Mouse (Mus musculus) left cerebral cortex, adult 8-10 months (tissue): Measurements from ENCODE around the gene Nat14. TPM values are rescaled to one million over a fixed set of nuclear protein-coding genes. Genes with fewer than 3 reads are reported as not detected.

Experiments used
- DNase-seq, 2 experiments: peaks; one replicate each; pipeline ENCODE4 v3.0.0; 2022; ENCODE audit warnings: low spot score in 2 of 2
- total RNA-seq, 4 experiments: library from RNA; stranded (reverse); gene quantifications; 2 replicates each; pipeline ENCODE4 v1.2.4; 2022

Gene Nat14
- total RNA-seq, 4 experiments from 2014 or later = 94.7 to 100 (median 95.8) TPM

- DNase-seq = no peak
These were observed 1.9 kb upstream of the Nat14 start for GRCm38 (mm10) chr7:4919971-4920370.

GRCm38 (mm10) chr7:4920496-4920895 lies 1.3 kb upstream of the Nat14 start:
- DNase-seq = no peak

DNA sequence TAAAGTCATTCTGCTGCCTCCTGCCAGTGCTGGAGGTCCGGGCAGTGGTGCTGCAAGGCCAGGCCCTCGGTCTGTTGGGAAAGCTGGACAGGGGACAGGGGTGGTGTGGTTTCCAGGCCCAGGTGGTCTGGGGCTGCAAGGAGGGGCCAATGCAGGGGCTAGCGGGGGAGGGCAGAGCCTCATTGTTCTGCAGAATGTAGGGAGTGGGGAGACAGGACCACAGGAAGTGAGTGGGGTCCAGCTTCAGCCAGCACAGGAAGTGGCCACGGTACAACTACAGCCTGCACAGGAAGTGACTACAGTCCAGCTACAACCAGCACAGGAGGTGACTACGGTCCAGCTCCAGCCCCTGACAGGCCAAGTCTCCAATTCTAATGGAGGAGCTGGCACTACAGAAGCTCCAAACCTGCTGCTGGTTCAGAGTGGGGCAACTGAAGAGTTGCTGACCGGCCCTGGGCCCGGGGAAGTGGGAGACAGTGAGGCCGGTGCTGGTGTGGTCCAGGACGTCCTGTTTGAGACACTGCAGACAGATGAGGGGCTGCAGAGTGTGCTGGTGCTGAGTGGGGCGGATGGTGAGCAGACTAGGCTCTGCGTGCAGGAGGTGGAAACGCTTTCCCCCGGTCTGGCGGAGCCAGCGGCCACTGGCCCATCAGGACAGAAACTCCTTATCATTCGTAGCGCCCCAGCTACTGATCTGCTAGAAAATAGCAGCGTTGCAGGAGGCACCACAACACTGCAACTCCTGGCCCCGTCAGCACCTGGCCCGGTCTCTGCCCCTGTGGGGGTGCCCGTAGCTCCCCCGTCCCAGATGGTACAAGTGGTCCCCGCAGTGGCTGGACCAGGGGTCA lies 628 bp upstream of the Nat14 start:
- no peak for DNase-seq

GRCm38 (mm10) chr7:4922508-4922907 lies 680 bp downstream of the Nat14 start:
- peak; percentile 78 to 90 for DNase-seq

DNA sequence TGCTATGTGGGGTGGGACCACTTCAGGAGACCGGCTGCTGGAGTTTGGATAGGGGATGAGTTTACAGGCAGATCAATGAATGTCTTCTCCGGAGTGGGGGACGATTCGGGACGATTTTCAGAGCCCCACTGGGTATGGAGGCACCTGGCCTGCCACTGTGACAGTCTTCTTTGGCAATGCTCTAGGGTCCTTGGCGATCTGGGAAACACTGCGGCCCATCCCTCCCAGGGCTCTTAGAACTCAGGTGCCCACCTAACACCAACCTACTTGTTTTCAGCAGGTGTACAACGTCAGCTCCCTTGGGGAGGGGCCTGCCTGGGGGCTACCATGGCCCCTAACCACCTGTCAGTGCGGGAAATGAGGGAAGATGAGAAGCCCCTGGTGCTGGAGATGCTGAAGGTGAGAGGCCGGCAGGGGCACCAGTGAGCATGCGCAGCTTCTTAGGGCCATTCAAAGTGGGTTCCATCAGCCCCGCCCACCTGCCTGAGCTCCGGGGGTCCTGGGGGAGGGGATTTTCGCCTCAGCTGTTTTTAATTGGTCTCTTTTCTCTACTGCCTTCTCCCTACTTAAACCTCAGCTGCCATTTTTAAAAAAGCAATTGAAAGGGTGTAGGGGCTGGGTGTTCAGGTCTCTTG lies 1.2 kb downstream of the Nat14 start:
- DNase-seq = peak; percentile 69 to 78

GRCm38 (mm10) chr7:4923586-4924364 lies 1.9 kb downstream of the Nat14 start:
- peak in 1 of 2 experiments; percentile 54 for DNase-seq

GRCm38 (mm10) chr7:4924483-4924882 lies 2.7 kb downstream of the Nat14 start:
- DNase-seq = no peak

DNA sequence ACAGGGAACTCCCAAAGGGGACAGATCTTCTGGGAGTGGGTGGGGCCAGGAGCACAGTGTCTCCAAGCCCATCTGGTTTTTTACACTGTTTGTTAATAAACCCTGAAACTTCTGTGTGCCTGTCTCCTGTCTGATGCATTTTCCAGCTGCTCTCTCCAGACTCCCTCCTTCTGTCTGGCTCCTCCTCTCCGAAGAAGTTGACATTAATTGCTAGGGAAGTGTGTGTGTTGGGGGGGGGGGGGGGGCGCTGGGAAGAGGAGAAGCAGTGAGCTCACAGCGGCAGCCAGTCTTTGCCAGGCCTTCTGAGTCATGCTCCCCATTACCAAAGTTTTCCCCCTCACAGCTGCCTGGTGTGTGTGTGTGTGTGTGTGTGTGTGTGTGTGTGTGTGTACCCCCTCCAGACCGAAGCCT lies 3.1 kb downstream of the Nat14 start:
- DNase-seq = no peak

GRCm38 (mm10) chr7:4925441-4926381 lies 3.9 kb downstream of the Nat14 start, which contains the start of gene Ssc5d:
Ssc5d (plus strand) TSS chr7:4925785.
- no peak for DNase-seq

- no peak for DNase-seq
These were observed 5.0 kb downstream of the Nat14 start for GRCm38 (mm10) chr7:4926849-4927248.

GRCm38 (mm10) chr7:4927711-4928110 lies 5.9 kb downstream of the Nat14 start:
- no peak for DNase-seq

- DNase-seq = no peak
These were observed 6.5 kb downstream of the Nat14 start for GRCm38 (mm10) chr7:4928323-4928722.

GRCm38 (mm10) chr7:4933103-4933502 lies 11.3 kb downstream of the Nat14 start:
- no peak for DNase-seq

- DNase-seq = no peak
These were observed 12.5 kb downstream of the Nat14 start for GRCm38 (mm10) chr7:4934160-4934914.

DNA sequence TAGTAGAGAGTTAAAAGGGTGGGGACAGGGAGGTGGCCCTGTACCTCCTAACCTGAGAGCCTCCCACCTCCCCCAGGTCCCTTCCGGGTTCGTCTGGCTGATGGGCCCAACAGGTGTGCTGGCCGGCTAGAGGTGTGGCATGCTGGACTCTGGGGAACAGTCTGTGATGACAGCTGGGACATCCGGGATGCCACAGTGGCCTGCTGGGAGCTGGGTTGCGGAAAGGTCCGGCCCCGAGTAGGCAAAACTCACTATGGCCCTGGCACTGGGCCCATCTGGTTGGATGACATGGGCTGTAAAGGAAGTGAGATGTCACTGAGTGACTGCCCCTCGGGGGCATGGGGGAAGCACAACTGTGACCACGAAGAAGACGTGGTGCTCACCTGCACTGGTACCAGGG lies 15.0 kb downstream of the Nat14 start:
- DNase-seq = no peak

DNA sequence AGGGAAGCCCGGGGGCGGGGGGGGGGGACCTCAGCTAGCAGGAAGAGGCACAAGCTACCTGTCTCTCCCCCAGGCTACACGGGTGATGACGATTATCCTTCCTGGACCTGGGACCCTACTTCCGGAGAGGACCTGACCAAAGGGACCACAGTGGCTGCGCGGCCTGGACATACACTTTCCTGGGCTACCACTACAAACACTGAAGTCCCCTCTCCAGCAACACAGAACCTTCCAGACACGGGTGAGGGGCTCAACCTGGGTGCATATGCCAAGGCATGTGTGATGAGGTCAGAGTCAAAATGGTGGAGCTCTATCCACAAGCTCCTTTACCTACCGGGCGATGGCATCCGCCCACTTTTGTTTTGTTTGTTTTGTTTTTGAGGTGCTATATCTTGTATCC lies 15.6 kb downstream of the Nat14 start:
- DNase-seq = no peak

DNA sequence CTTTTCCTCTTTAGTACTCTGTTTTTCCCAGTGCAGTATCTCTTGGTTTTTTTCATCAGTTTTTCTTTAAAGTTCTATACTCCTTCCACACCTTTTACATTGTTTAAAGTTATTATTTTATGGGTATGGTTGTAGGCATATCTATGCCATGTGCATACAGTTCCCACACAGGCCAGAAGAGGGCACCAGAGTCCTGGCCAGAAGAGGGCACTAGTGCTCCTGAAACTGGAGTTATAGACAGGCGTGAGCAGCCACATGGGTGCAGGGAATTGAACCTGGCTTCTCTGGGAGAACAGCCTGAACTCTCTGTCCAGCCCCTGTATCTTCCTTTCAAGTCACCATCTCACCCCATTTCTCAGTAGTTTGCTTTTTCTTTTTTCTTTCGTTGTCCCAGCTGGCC lies 16.6 kb downstream of the Nat14 start:
- DNase-seq = no peak

DNA sequence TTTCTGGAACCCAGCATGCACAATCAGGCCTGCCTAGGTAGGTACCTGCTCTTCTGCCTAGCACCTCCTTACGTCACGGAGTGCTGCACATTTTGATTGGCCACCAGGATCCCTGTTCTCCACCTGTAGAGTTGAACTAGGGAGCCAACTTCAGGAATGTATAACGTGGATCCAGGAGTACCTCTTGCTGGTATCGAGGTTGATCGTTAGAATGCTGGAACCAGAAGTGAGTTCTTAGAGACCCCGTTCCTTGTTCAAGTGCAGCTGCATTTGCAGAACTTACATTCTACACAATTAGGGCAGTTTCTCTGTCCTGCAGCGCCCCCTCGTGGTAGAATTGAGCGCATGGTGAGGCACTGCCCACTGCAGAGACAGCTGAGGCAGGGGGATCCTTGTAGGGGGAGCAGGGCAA lies 18.2 kb downstream of the Nat14 start:
- peak in 1 of 2 experiments; percentile 73 for DNase-seq

DNA sequence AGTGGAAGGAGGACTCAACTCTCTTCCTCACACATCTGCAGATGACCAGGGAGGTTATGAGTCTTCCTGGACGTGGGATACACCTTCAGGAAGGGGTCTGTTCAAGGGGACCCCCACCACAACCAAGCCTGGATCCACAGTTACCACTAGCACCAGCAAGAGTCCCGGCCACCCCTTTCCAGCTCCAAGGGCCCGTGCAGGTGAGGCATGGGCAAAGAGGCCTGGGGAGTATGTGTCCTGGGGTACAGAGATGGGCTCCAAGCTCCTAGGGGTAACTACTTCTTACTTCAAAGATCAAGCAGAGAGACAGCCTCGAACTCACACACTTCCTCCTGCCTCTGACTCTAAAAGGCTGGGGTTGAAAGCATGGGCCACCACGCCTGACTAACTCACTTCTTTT lies 20.8 kb downstream of the Nat14 start:
- DNase-seq = no peak

DNA sequence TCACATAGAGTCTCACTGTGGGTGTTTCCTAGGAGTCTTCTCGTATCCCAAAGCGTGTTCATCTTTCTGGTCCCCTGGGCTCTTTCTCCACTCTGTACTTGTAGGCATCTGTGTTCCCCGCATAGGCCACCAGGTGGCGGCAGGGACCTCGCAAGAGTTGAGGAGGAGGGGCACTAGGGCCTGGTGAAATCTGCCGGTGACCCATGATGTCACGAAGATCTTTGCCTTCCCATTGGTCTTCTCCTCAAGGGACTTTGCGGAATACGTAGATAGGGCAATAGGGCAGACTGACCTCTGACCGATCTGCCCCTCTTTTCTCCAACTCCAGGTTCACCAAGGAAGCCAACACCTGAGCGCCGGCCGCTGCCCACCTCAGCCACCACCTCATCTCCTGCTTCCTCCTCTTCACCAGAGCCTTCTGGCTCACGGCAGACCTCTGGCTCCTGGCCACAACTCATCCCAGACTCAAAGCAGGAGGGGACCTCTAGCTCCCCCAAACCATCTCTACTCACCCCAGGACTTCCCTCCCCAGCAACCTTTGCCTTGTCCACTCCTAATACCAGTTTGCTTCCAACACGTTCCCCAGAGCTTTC lies 21.5 kb downstream of the Nat14 start:
- DNase-seq = peak; percentile 88 to 97
